Mouse (Mus musculus) frontal cortex, postnatal 14 days (tissue): ENCODE results near the gene Fars2.

ENCODE experiments used
- DNase-seq, 2 experiments: peaks; one replicate each; pipeline ENCODE4 v3.0.0; 2022; ENCODE audit warnings: low spot score in 2 of 2

Gene Fars2

DNA sequence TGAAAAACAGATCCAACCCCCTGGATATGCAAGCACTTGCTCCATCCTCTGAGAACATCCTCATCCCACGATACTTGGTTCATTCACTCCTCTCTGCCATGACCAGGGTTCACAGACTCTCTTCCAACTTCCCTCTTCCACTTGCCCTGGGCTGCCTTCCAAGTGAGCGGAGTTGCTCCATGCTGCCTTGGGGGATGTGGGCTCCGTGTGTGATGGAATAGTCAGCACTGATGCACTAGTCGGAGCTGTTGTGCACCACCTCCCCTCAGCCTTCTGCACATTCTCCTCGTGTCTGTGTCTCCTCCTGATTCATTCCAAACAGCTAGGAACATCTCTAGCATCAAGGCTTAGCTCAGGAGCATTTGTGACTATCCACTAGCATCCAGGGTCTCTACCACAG, 389.1 kb downstream of the Fars2 start:
- DNase-seq = peak in 1 of 2 experiments; percentile 41

DNA sequence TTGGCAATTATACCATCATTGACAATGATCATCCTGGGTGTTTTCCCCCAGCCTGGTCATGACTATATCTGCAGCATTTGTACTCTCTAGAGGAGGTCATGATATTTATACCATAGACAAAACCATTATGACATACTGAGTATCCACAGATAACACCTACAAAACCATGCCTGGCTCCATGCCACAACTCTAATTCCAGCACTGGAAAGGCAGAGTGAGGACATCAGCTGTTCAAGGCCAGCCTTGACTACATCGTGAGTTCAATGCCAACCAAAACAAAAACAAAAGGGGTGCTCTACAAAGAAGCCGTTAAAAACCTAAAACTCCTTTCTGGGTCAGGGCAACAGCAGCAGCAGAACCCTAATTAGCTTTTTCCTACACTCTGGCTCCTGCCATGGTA, 392.9 kb downstream of the Fars2 start:
- DNase-seq = no peak

DNA sequence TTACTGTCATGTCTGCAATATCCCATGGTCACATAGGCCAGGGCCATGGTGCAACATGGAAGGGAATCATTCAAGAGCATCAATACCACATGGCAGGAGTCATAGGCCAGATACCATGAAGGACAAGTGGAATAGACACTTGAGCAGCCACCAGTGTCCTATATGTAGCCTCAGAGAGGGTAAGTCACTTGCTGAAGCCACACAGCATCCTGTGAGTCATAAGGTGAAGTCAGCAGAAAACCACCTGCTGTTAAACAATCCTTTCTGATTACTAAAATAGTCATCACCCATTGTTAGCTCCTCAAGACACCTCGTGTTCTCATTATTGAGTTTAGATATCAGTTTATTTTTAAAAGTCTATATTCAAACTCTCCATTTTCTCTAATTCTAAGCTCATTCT, 395.9 kb downstream of the Fars2 start:
- DNase-seq = no peak

DNA sequence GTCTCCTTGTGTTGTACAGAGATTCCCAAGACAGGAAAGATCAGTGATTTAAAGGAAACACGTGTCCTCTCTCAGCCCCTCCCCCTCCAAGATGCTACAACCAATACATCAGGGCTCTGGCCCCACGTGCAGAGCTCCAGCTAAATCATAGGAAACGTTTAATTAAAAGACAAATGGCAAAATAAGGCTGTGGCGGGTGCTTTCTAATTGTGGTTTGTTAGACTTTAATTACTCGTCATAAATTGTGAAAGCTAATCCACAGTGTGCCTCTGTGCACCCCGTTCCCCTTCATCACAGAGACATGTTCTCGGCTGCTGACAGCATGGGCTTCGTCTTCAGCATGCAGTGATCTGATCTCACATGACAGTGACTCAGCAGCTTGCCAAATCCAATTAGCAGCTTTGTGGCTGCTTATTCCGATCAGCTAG, 400.9 kb downstream of the Fars2 start:
- no peak for DNase-seq

DNA sequence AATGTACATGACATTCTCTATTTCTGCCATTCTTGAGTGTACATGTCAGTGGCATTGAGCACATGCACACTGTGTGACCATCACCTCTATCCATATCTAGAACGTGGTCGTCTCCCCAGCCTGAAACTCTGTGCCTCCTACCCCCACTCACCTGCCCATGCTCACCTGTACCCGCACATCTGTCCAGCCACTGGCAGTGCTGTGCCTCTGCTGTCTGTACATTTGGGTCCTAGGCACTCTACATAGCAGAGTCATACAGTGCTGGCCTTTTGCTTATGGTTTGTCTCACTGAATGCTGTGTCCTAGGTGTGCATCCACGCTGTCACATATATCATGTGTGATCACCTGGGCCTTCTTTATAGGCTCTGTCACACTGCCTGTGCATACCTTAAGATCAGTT, 410.5 kb downstream of the Fars2 start:
- DNase-seq = no peak

DNA sequence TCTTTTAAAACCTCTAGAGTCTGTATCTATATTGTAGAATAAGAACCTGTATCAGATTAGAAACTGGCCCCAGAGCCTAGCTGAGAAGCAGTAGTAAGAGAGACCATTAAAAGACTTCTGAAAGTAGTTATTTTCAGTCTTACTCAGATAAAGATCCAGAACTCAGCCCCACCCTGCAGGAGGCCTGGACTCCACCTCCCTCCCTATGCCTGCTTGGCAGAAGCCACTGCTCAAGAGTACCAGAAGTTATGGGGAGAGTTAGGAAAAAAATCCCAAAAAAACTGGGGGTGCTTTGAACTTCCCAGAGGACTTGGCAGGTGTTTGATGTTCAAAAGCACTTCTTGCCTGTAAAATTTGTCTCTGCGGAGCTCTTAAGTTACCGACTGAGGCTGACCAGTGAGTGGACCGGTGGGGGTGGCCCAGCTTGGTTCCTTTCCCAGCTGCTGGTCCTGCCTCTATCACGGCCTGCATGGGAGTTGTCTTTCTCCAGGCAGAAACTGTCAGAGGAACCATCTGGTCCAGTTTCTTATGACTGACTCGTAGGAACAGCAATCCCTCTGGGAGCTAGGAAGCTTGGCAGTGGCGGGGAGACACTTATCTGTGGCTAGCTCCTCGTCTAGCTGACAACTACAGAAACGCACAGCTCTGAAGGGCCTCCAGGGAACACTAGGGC, 411.1 kb downstream of the Fars2 start:
- DNase-seq = peak in 1 of 2 experiments; percentile 17

DNA sequence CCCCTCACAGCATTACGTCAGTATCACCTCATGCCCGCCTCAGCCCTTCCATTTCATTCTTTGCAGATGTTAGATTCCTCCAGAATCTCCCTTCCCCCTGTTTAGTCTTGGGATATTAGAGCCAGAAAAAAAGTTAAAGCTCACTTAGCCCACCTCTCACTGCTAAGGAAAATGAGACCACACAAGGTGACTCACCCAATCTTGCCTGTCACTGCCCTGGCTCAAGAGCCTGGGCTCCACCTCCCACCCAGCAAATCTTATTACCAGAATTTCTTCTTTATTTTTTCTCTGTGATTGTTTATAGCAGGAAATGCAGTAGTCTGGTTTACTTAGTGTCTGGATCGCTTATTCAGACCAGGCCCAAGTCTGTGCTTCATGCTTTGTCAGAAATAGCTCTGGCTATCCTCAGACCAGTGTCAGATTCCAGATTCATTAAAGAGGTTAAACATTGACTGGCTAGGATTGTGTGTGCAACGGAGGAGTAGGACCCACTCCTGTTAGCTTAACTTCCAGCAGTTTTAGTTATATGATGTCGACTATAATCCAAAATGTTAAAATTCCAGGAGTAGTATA, 412.3 kb downstream of the Fars2 start:
- DNase-seq = no peak

DNA sequence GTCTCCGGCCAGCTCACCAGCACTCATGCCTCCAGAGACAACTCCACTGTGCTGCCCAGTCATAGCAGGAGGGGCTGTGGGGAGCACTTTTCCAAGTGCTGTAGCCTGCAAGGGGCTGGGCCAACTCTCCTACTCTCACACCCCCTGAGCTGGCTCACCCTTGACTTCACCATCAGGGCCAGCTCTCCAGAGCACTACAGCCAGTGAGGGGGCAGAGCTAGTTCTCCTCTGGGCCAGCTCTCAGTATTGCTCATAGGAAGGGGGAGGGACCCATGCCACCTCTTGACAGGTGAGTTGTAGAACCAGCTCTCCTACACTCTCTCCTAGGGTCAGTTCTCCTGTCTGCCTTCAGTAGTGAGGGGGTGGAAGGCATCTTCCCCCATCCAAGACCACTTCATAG, 413.6 kb downstream of the Fars2 start:
- DNase-seq = no peak

DNA sequence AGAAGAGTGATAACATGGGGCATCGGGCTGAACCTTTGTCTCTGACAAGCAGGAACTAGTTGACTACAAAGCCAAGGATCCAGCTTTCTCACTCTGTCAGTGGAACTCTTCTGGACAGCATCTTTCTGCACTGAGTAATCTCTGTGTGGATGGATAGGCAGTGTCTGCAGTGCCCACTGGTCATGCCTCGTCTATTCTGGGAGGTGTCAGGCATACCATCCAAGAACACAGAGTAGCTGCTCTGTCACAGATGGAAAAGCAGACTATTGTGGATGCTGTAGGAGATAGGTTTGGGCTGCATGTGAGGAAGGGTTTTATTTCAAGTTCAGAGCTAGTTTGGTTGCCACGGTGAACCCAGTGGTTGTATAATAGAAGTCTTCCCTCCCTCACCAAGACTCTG, 414.7 kb downstream of the Fars2 start:
- DNase-seq = peak; percentile 8 to 31

DNA sequence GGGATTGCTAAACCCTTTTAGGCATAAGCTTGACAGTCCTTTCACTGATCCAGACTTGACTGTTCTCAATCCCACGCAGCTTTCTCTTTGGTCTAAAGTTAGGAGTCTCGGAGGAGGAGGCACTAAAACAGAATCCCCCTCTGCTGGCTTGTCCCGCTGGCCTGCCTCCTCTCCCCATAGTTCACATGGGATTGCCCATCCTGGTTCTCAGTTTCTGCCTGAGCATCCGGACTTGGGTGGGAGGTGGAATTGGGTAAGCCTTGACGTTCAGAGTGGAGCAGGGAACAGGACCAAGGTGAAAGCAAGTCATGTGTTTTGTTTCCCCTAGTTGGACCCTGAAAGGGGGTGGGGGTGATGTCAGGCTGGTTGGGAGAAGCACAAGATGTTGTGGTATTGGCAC, 415.9 kb downstream of the Fars2 start:
- no peak for DNase-seq

DNA sequence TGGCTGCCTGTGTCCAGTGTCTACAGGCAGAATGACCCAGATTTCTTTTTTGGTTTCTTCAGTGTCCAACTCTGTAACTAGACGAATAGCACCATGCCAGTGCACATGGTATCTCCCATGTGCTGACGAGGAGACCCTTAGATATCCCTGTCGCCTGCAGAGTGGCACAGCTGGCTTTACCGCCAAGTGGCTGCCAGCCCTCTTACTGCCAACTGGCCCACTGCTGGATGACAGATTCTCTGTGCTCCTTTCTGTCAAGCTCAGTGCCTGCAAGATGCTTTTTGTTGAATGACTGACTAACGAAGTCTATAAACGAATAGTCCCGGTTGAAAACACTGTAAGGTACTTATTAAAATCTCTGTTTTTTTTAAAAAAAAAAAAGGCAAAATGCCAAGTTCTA, 416.3 kb downstream of the Fars2 start:
- DNase-seq = no peak

DNA sequence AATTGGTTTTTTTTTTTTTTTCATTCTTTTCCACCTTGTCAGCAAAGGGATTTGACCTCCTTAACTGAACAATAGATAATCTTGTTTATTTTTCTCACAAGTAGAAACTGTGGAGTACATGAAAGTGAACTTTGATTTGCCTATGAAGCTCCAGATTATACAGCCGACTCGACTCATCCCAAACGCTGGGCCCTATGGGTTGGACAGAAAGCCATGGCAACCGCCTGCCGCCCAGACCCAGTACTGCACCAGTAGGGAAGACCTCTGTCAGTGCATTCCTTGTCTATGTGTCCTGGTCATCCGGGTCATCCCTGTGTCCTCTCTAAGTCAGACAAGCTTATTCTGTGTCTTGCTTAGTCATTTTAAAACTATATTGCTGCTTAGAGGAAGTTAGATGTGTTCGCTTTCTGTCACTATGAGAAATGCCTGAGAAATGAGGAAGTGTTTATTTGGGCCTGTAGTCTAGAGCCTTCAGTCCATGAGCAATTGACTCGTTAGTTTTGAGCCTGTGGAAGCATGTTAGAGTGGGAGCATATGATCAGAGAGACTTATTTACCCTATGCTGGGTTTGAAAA, 416.8 kb downstream of the Fars2 start:
- no peak for DNase-seq

DNA sequence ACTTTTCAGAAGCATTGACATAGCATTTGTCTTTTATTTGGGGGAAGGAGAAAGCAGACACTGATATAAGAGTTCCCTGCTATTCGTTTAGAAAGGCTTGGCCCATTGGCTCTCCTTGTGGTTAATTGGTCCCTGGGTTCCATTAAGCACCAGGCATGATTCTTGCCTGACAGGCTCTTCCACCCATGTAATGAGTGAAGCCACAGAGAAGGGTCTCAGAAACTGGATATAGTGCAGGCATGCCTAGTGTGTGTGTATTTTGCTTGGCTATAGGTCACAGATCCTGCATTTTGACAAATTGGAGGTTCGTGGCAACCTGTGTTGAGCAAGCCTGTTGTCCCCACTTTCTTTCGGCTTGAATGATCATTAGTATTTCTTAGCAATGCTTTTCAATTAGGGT, 420.4 kb downstream of the Fars2 start:
- DNase-seq = no peak

DNA sequence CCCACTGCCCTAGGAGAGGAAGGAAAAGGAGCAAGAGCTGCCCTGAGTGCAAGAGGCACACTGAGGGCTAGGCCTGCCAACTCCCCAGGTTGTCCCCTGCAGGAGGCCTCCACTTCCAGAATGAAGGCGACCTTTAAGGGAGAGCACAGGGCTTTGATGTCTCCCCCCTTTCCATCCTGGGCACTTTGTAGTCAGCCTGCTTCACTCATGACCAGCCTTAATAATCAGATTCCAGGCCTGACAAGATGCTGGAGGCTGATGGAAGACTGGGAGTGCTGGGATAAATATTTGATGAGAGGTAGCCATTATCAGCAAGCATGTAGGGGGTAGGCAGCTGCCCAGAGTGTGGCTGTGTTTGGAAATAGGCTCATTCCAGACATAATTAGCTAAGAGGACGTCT, 421.2 kb downstream of the Fars2 start:
- no peak for DNase-seq

DNA sequence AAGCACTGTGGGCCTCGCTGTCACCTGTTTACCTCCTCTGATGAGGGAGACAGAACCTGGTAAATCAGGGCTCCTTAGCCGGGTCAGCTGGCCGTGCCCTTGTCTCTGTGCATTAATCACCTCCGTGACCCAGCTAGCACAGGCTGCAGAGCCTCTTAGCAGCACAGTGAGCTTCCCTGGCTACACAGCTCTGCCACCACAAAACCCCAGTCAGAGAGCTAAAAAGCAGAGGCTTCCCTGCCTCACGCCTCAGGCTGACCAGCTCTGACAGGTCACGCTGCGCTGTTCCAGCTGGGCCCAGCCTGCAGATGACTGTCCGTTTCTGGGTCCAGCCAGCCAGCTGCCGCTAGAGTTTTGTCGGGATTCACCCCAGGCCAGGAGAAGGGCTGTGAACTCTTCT, 423.0 kb downstream of the Fars2 start:
- no peak for DNase-seq

DNA sequence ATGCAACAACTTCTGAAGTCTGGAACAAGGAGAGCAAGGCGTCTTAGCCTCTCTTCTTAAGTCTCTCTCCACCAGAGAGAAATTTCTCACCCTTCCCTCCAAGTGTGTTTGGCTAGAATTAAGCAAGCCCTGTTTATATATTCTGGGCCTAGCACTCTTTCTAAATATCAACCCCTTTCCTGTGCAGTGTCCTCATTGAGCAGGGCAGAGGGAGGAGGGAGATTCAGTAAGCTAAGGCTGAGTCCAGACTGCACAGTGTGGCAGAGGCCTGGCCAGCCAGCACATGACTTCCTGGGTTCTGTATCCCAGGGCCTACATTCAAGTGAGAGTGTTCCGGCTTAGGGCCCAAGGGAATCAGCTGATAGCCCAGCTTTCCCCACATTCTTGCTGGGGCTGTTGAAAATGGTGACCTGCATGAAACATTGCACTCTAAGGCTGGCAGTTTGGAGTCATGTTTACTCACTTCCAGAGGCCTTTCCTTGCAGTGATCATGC, 424.1 kb downstream of the Fars2 start:
- DNase-seq = no peak

DNA sequence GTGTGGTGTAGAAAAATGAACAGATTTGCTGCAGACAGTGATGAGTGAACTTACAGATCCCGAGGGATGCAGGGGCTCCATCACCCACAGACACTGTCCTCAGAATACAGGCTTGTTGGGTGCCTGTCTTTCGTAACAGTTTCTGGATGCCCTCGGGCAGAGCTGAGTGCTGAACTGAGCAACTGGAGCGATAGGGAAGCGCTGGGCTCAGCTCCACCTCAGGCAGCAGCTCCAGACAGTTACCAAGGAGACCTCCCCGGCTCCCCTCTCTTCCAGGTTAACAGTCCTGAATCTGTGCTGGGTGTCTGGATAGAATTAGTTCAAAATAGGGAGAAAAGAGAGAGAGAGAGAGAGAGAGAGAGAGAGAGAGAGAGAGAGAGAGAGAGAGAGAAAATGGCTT, 433.5 kb downstream of the Fars2 start:
- no peak for DNase-seq

DNA sequence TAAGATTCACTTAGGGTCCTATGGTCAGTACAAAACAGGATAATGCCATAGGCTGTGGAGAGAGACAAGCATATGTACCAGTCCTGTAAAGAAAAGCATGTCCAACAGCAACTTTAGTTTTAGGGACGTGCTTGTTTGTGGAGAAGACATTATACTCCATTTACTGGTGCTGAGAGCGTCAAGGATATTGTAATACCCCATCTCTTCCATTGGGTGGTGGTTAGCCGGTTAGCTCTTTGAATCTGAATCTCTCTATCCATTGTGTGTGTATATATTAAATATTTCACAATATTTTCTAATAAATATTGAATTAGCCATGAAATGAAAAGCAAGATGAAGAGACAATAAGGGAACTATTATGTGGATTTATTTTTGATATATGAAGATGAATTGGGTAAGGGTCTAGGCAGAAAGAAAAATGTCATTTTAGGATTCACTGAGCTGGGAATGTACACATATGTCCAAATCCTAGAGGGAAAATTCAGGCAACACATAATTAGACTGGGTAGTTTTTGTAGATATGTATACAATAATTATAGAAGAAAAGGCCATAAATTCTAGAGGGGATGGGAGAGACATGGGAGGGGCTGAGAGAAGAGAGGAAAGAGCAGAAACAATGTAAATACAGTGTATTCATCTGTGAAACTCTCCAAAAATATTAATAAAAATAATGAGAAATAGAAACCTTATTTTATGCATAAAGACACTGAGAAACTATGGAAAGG, 435.5 kb downstream of the Fars2 start:
- no peak for DNase-seq

DNA sequence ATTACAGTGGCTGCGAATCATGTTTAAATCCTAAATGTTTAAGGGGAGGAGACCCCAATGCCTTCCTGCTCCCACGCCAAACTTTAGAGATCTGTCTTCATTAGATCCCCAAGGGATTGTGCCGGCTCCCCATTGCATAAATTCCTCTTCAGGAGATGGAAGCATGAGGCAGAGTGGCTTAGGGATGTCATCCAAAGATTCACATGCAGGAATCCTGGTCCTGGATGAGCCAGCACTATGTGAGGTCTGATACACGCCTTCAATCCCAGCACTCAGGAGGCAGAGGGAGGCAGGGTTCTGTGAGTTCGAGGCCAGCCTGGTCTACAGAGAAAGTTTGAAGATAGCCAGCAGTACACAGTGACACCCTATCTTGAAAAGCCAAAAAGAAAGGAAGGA, 436.0 kb downstream of the Fars2 start:
- no peak for DNase-seq

DNA sequence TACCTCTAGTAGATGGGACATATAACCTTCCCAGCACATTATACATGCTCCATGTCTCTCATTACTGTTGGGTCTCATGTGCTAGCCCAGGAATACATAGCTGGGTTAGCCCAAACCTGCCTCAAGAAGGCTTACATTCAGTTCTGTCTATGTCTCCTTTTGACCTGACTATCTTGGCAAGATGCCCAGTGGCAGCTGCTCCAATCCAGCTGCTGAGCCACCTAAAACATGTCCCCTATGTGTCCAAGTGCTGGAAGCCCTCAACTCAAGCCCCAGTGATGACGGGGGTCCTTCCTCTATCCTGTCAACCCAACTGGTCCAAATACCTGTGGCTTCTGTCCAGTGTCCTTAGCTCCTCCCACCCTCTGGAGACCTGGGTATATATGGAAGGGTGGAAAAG, 437.5 kb downstream of the Fars2 start:
- DNase-seq = no peak

DNA sequence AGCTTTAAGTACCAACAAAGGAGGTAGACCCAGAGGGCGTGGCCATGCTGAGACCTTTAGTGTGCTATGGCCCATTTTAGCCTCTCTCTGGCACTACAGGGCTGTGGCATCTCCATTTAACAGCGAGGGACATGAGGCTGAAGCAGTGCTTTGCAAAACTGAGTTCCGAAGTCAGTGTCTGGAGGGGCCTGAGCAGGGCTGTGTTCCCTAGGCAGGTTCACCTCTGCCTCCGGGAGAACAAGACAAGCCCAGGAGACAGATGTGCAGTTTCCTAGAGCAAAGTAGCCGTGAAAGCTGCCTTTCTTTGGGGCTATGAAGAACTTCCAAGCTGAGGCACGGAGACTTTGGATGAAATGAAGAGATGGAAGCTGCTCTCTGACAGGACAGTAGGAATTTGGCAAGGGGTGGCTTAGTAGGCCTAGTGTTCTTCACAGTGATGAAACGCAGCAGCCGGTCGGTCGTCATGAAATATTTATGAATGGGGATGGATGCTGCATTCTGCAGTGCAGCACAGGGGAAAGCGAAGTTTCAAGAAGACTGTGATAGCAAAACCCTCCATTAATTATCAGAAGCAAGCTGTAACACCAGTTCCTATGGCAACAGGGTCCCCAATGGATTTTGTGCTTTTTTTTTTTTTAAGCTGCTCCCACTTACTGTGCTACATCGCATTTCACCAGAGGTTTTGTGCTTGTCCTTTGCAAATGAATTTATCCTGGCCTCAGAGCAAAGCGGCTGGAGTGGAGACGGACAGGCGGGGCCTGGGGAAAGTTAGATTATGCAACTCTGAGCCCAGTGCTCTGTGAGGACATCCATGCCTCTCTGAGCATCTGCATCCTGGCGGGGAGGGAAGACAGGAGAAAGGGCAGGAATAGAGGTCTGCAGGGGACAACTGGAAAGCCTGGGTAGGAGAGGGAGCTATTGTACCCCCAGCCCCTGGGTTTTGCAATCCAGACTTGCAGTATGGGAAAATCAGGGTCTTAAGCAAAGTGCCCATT, 445.5 kb downstream of the Fars2 start:
- no peak for DNase-seq
